Comparison of ENCODE assay signal across 8 mouse cellular contexts in genomic region chr11:118740001-118740400, GRCm38 (mm10).
DNase-seq lines count a peak whose midpoint lies in the region; ATAC-seq and TF ChIP-seq lines count a peak whose summit lies in the region.

No protein-coding gene starts in this region.

- H3K4me3 ChIP-seq in layer of hippocampus, adult 2 months: no peak overlapping the region

- peak; percentile 87 for TF ChIP-seq CTCF in layer of hippocampus, adult 2 months (conservative IDR thresholded peaks at IDR 0.05)

- ATAC-seq in frontal cortex, adult (ENCODE audit: low TSS enrichment): no peak

- peak; percentile 57 to 71 for DNase-seq in frontal cortex, postnatal 14 days (ENCODE audit: low spot score in 2 of 2)
- peak; percentile 80 to 95 for DNase-seq in adrenal gland, adult (ENCODE audit: inconsistent age in 2 of 2, low spot score in 1 of 2)
- peak; percentile 80 for DNase-seq in embryo, embryonic 11 days
- peak; percentile 71 for DNase-seq in heart, adult 8-10 months (ENCODE audit: low spot score)
- peak; percentile 74 to 78 for DNase-seq in layer of hippocampus, adult 2 months (ENCODE audit: low spot score in 2 of 2)
- peak; percentile 81 for DNase-seq in lung, postnatal 36 days
- peak; percentile 81 to 86 for DNase-seq in right cerebral cortex, adult 2 months (ENCODE audit: low spot score in 2 of 2)

- H3K27ac ChIP-seq in layer of hippocampus, adult 2 months: peak overlapping the region; percentile 79
